Mouse (Mus musculus) cortical plate, adult 2 months (tissue): ENCODE results near the gene Phldb3.

Source experiments
- CTCF ChIP-seq: fragments of 200-500 bp; IDR thresholded peaks from 2 replicates; pipeline ENCODE4 v1.5.1; 2011; ENCODE audit warnings: mild to moderate bottlenecking, control low read depth, low read length; ENCODE audit not compliant: insufficient read depth; ENCODE audit errors: extremely low read depth
- POLR2A ChIP-seq: fragments of 200-500 bp; IDR thresholded peaks from 2 replicates; pipeline ENCODE4 v1.6.1; 2011; ENCODE audit warnings: mild to moderate bottlenecking, low read length, control low read depth; ENCODE audit not compliant: insufficient read depth; ENCODE audit errors: extremely low read depth

DNA sequence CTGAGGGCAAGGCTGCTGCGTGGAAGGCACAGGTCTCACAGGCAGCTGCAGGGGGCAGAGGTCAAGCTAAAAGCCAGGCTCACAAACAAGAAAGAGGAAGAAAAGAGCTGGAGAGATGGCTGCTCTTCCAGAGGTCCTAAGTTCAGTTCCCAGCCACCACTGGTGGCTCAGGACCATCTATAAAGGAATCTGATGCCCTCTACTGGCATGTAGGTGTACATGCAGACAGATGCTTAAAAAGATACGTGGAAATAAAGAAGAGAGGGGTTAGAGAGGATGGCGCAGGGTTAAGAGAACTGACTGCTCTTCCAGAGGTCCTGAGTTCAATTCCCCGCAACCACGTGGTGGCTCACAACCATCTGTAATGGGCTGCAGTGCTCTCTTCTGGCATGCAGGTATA lies 38.1 kb upstream of the Phldb3 start:
- TF ChIP-seq POLR2A (no peak), CTCF (no peak; the same call in 1 of the 2 replicates)
